Mouse (Mus musculus) layer of hippocampus, postnatal 10 days (tissue): ENCODE measurements around the gene Klhdc7a. TPM values are rescaled to one million over a fixed set of nuclear protein-coding genes. Genes with fewer than 3 reads are reported as not detected.
"Not testable (repeated sequence)": the region's sequence is repeated elsewhere in the genome, so short reads cannot be mapped to it uniquely, and the experiment has no call there.

Experiments used
- DNase-seq, 2 experiments: peaks; one replicate each; pipeline ENCODE4 v3.0.0; 2021; ENCODE audit warnings: low spot score in 2 of 2
- long read RNA-seq: library from polyadenylated mRNA; stranded (forward); transcript quantifications from one replicate; pipeline ENCODE4 v2.0.0, GENCODE M21; 2023
- total RNA-seq, 2 experiments: library from RNA; stranded (reverse); gene quantifications; 2 replicates each; pipeline ENCODE4 v1.2.3; 2021

Klhdc7a gene
- 1 to 10 TPM; 1.1 to 1.4 TPM for total RNA-seq
- long read RNA-seq, result 0 reads

GRCm38 (mm10) chr4:139967922-139968321 is at the start of gene Klhdc7a:
Gene Klhdc7a (minus strand): TSS chr4:139968026.
- DNase-seq, result peak; percentile 66 to 77

DNA sequence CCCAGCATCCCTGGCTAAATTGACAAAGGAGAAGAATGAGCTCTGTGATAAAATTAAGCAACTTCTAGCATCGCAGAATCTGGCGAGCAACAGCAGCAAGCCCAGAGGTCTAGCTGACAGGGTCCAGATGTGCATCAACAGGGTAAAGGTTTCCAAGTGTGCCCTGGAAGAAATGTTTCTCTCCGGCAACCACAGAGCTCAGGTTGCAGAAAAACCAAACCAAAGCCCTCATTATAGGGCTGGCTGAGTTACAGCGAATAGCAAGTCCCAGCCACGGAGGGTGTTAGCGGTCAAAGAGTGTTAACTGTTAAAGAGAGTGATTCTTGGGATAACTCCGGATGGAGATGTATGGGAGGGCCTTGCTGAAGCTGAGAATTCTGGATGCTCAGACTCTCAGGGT is 48.1 kb upstream of the Klhdc7a start:
- DNase-seq, result no peak

GRCm38 (mm10) chr4:140010728-140011470 is 43.1 kb upstream of the Klhdc7a start:
- peak; percentile 46 to 58 for DNase-seq

DNA sequence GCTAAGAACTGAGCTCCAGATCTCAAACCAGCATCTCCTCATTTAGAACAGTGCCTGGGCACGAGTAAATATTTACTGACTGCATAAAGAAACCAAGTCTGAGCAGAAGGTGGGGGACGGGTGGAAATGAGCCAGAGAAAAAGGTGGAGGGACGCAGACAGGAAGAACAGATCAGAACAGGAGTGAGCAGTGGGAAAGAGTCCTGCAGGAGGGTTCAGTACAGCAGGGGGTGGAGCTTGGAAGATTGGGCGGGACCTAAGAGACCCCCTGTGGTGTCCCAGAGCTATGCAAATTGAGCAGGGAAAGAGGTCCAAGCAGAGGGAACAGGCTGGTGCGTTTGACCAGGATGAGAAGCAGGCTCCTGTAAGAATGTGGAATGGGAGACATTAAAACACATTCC is 37.1 kb upstream of the Klhdc7a start:
- no peak for DNase-seq

DNA sequence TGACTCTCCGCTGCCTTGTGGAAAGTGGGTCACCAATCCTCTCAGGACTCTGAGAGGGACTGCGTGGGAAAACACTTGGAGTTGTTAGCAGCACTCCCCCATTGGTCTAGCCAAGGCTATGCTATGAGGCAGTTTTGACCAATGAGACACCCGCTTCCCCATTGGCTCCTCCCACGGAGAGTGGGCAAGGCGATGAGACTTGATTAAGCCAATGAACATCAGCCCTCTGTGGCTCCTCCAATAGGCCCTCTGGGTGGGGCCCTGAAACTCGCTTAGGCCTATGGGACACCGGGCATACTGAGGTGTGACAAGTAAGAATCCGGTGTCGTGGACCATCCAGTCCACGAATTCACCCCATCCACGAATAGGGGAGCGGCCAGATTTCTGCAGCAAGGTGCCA is 36.3 kb upstream of the Klhdc7a start:
- DNase-seq, result no peak

GRCm38 (mm10) chr4:140002069-140002468 is 34.2 kb upstream of the Klhdc7a start:
- no peak for DNase-seq

GRCm38 (mm10) chr4:140000911-140001310 is 33.1 kb upstream of the Klhdc7a start:
- no peak for DNase-seq

GRCm38 (mm10) chr4:139999033-139999432 is 31.2 kb upstream of the Klhdc7a start:
- no peak for DNase-seq

GRCm38 (mm10) chr4:139995659-139996058 is 27.8 kb upstream of the Klhdc7a start:
- peak in 1 of 2 experiments; percentile 42 for DNase-seq

- DNase-seq, result no peak
Observed at GRCm38 (mm10) chr4:139993111-139993755, 25.4 kb upstream of the Klhdc7a start.

GRCm38 (mm10) chr4:139986913-139987312 is 19.1 kb upstream of the Klhdc7a start:
- no peak for DNase-seq

- no peak for DNase-seq
Observed at GRCm38 (mm10) chr4:139978716-139979115, 10.9 kb upstream of the Klhdc7a start.

DNA sequence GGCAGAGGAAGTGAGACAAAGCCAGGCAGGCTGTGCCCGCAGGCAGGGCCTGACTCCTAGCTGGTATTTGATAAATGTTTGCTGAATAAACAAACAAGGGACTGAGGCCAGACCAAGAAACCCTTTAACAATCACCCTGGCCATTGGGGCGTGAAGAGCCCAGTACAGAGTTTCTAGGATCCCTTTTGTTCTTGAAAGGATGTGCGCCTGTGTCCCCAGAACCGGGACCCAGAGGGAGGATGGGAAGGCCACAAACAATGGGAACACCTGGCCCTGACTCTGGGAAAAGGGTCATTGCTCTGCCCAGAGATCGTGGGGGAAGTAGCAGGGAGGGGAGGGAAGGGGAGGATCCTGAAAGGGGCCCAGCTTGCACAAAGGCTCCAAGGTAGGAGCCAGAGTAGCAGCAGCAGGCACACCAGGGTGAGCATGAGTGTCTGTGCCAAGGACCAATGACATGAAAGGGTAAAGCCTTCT is 9.5 kb upstream of the Klhdc7a start:
- no peak for DNase-seq

GRCm38 (mm10) chr4:139974506-139974905 is 6.7 kb upstream of the Klhdc7a start:
- DNase-seq, result no peak

GRCm38 (mm10) chr4:139967475-139967891 is 343 bp downstream of the Klhdc7a start:
- no peak for DNase-seq

- DNase-seq, result no peak
Observed at GRCm38 (mm10) chr4:139966981-139967380, 845 bp downstream of the Klhdc7a start.

DNA sequence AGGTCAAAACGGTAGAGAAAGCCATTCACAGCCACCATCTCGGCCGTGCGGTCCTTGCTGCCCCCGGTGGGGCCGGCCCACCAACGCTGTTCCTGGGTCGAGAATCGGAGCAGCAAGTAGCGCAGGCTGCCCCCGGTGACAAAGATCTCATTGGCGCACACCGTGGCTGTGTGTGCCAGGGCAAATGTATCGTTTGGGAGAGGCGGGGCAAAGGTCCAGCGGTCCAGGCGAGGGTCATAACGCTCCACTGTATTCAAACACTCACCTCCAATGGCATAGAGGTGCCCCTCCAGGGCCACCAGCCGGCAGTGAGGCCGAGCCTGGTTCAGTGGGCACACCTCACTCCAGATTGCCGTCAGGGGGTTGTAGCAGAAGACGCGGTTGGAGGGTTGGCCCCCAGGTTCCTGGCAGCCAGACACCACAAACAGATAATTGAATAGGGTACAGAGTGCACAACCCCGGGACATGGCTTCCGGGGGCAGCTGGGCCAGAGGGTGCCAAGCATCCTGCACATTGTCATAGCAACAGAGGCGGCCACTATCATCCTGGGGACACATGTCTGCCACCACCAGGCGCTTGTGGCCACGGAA is 2.1 kb downstream of the Klhdc7a start:
- DNase-seq, result no peak

DNA sequence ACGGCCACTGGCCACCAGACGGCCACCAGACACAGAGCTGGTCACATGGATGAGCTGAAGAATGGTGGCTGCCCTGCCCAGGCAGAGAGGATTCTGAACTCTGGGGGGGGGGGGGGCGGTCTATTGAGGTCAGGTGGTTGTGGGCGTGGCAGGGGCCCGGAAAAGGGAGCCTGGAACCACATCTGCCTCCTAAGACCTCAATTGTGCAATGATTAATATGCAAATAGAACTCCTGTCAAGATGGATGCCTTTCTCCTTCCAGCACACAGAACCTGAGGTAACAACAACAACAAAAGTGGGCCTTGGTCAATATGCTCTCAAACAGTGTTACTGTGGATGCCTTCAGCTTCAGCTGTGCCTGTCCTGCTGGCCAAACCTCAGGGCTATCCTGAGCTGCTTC is 3.4 kb downstream of the Klhdc7a start:
- DNase-seq, result no peak

GRCm38 (mm10) chr4:139963911-139964310 is 3.9 kb downstream of the Klhdc7a start:
- DNase-seq, result no peak

- DNase-seq, result no peak
Observed at GRCm38 (mm10) chr4:139963059-139963458, 4.8 kb downstream of the Klhdc7a start.

GRCm38 (mm10) chr4:139961816-139962215 is 6.0 kb downstream of the Klhdc7a start:
- no peak for DNase-seq

DNA sequence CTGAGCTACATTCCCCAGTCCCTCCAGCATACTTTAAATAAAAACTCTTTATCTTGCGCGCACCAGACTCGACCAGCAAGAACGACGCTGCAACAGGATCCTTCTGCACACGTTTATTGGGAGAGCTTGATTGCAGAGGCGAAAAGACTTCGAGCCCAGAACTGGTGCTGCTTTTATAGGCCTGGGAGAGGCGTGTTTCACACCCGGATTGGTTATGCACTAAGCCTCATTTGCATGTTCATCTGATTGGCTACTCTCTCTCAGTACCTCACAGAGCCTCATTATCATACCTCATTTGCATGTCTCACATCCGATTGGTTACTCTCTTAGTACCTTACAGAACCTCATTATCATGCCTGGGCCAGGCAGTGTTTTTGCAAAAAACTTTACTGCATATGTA is 6.5 kb downstream of the Klhdc7a start:
- DNase-seq, result not testable (repeated sequence)
